Mouse (Mus musculus): ENCODE data around the gene Atf1. TPM values are rescaled to one million over a fixed set of nuclear protein-coding genes. Genes with fewer than 3 reads are reported as not detected.

Atf1 gene
- 83.2 TPM for polyA plus RNA-seq (2017; shearing (Covaris generic))

DNA sequence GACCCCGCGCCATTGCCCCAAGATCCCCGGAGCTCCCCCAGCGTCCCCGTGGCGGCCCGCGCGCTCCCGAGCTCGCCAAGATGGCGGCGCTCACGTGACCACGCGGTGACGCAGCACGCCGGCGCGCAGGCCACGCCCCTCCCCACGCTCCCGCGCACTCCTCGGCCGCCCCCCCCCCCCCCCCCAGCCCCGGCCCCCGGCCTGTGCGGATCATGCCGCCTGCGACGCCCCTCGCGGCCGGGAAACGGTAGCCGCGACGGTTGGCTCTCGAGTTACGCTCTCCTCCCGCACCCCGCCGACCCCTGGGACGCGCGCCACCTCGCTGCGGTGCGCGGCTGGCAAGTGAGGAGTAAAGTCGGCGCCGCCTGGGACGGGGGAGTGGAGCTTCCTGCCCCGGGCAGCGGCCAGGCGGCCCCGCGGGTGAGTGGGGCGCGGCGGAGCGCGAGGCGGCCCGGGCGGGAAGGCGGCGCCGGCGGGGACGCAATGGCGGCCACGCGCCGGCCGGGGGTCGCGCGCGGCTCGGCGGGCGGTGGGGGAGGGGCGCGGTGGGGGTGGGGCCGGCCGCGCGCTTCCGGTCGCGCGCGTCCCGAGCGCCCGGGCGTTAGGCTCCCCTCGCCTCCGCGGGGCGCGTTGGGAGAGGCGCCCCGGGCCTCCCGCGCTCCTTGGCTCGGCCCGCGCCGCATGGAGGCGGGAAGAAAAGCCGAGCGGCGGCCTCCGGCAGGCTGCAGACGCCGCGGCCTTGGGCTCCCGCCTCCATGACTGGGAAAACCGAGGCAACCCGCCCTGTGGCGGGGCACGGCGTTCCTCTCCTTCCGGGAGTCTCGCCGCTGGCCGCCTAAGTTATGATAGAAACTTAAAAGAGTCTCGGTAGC is at the start of gene Atf1:
Atf1 (plus strand) TSS at position 157 of the 872 bp plus-strand sequence.

GRCm38 (mm10) chr15:100280626-100281025 is 53.0 kb downstream of the Atf1 start, which contains the start of gene Tmprss12:
Gene Tmprss12 (plus strand): TSS chr15:100280837.

DNA sequence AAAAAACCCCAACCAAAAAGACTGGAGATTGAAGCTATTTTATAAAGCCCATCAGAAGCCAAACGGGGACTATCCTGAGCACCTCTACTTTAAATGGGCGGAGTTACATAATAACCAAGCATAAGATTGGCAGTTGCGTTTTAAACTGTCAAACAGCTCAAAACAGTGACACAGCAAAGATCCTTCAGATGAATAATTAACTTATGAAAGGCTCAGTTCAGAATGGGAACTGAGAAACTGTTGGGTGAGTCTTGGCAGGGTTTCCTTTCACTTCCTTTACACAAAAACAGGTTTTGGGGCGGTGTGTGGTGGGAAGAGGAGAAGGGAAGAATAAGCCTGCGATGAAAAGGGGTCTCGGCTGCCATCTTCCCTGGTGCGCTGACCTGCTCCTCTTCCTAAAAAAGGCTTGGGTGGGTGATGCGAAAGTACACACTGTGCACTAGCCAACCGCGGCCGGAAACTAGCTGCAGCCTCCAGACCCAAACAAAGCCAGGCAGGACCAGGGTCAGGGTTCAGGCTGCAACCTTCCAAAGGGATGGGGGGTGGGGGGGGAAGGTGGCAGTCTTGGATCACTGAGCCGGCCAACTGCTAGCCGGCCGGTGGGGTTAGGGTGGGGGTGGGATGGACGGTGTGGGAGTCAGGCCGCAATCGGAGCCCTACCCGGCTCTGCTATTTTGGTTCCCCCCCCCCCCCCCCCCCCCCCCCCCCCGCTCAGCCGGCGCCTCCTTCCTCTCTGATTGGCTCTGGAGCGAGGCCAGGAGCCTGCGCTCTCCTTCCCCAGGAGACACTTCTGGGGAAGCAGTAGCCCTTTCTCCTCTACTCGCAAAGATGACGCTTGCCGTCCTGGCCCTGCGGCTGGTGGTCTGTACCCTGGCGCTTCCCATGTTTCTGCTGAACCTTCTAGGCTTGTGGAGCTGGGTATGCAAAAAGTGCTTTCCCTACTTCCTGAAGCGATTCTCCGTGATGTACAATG is 76.7 kb downstream of the Atf1 start, which contains the start of gene Mettl7a1:
Mettl7a1 (plus strand) TSS at position 122 of the 973 bp plus-strand sequence.

Other genes with a start within 250 kb of the Atf1 start
- gene Dip2b, start 189.2 kb upstream of the Atf1 start, polyA plus RNA-seq (2017; shearing (Covaris generic)): 49.9 TPM
- not detected for gene Tmprss12, start 53.0 kb downstream of the Atf1 start, polyA plus RNA-seq (2017; shearing (Covaris generic))
- 1.8 TPM for gene Mettl7a1, start 76.3 kb downstream of the Atf1 start, polyA plus RNA-seq (2017; shearing (Covaris generic))
- not detected for gene Mettl7a3, start 107.1 kb downstream of the Atf1 start, polyA plus RNA-seq (2017; shearing (Covaris generic))
- gene Methig1, start 125.3 kb downstream of the Atf1 start, polyA plus RNA-seq (2017; shearing (Covaris generic)): not detected
- gene Mettl7a2, start 125.4 kb downstream of the Atf1 start, polyA plus RNA-seq (2017; shearing (Covaris generic)): not detected
- gene Higd1c, start 136.7 kb downstream of the Atf1 start, polyA plus RNA-seq (2017; shearing (Covaris generic)): not detected
- 0.14 TPM for gene Gm5475, start 194.3 kb downstream of the Atf1 start, polyA plus RNA-seq (2017; shearing (Covaris generic))
- gene Slc11a2, start 197.3 kb downstream of the Atf1 start, polyA plus RNA-seq (2017; shearing (Covaris generic)): 34.9 TPM
- 46.0 TPM for gene Letmd1, start 241.2 kb downstream of the Atf1 start, polyA plus RNA-seq (2017; shearing (Covaris generic))